Mouse (Mus musculus): ENCODE measurements at regions not wholly inside any gene's neighbourhood (a gene's known extent, or its start where the extent isn't known, plus 50 kb on each side); places are given as distances from the start of the nearest gene placed in this dataset.

- Histone ChIP-seq H3K9ac (ENCODE audit: low read length) (no peak overlapping the region), H3K27ac (ENCODE audit: low read depth, low read length) (no peak overlapping the region), H3K27me3 (ENCODE audit: control insufficient read depth, insufficient read depth, low read length) (no peaks in the 10 kb centered on the region), H3K36me3 (ENCODE audit: control insufficient read depth, insufficient read depth, low read length) (no peaks in the 10 kb centered on the region), H3K4me2 (ENCODE audit: low read depth, low read length, severe bottlenecking) (no peak overlapping the region), H3K4me1 (replicated peaks; ENCODE audit: control insufficient read depth, insufficient read depth, low read length) (no peaks in the 10 kb centered on the region), H3K9me3 (ENCODE audit: control insufficient read depth, low read length) (no peaks in the 10 kb centered on the region), H3K4me3 (ENCODE audit: low read depth, low read length) (no peak overlapping the region)
- no peak for ATAC-seq (replicated peaks; ENCODE audit: low FRiP score)
- 81% methylated on average over 4 of the region's 4 CpGs for WGBS
- no peak for DNase-seq (ENCODE audit: low spot score)
Measured at GRCm38 (mm10) chr2:137594509-137594908, 478.1 kb upstream of the Jag1 start.

DNA sequence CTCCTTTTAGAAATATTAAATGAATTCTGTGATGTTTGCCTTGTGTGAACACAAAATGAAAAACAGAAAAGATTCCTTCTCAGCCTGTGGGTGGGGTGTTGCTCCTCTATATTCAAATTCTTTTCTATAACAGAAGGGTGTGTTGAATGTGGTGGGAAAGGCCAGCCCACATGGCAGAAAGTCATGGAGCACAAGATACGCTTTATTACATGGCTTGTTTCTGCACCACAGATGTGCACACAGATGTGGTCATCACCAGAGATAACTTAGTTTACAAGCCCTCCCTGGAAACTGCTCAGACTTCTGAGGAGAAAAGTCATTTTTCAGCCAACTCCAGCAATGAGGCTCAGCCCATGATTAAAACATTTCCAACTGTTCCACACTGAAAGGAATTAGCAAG lies 475.1 kb upstream of the Jag1 start:
- Histone ChIP-seq H3K27ac (ENCODE audit: low read depth, low read length) (no peak overlapping the region), H3K27me3 (ENCODE audit: control insufficient read depth, insufficient read depth, low read length) (no peaks in the 10 kb centered on the region), H3K36me3 (ENCODE audit: control insufficient read depth, insufficient read depth, low read length) (no peaks in the 10 kb centered on the region), H3K4me2 (ENCODE audit: low read depth, low read length, severe bottlenecking) (no peak overlapping the region), H3K4me3 (ENCODE audit: low read depth, low read length) (no peak overlapping the region), H3K9ac (ENCODE audit: low read length) (no peak overlapping the region), H3K4me1 (replicated peaks; ENCODE audit: control insufficient read depth, insufficient read depth, low read length) (no peaks in the 10 kb centered on the region), H3K9me3 (ENCODE audit: control insufficient read depth, low read length) (no peaks in the 10 kb centered on the region)
- DNase-seq (ENCODE audit: low spot score) (no peak), ATAC-seq (replicated peaks; ENCODE audit: low FRiP score) (no peak)
- WGBS, result 81% methylated on average over 1 of the region's 1 CpGs

DNA sequence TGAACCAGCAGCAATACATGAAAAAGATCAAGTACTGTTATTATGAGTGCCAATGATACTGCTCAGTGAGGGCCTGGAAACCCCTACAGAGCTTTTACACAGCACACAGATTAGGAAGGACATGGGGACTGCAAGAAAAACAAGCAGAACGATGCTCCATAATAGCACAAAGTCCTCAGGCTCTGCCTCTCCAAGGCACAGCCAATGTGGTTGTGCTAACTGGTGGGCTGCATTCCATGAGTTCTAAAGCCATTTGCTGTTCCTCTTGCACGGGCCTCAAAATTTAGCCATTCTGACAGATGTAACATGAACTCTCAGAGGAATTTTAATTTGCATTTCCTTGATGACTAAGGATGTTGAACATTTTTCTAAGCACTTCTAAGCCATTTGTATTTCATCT lies 465.0 kb upstream of the Jag1 start:
- DNase-seq (ENCODE audit: low spot score) (no peak), ATAC-seq (replicated peaks; ENCODE audit: low FRiP score) (no peak)
- Histone ChIP-seq H3K36me3 (ENCODE audit: control insufficient read depth, insufficient read depth, low read length) (no peaks in the 10 kb centered on the region), H3K4me2 (ENCODE audit: low read depth, low read length, severe bottlenecking) (no peak overlapping the region), H3K27me3 (ENCODE audit: control insufficient read depth, insufficient read depth, low read length) (no peaks in the 10 kb centered on the region), H3K4me1 (replicated peaks; ENCODE audit: control insufficient read depth, insufficient read depth, low read length) (no peaks in the 10 kb centered on the region), H3K4me3 (ENCODE audit: low read depth, low read length) (no peak overlapping the region), H3K9ac (ENCODE audit: low read length) (no peak overlapping the region), H3K9me3 (ENCODE audit: control insufficient read depth, low read length) (no peaks in the 10 kb centered on the region), H3K27ac (ENCODE audit: low read depth, low read length) (no peak overlapping the region)
- WGBS, result 54% methylated on average over 2 of the region's 2 CpGs

DNA sequence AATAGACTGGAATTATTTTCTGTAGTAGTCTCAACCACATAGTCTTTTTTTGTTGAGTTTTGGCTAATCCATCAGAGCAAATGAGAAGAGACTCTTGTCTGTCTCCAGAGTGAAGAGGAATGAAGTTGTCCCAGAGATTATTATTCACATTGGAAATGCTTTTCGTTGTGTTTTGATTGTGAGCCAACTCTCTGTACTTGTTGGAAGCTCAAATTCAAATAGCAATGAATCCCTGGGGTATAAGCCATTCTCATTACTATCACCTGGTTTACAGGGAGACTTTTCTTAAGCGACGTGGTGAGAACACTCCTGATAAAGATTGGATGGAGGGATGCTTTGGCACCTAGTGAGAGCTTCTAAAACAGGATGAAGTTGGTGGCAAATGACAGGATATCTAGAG lies 459.3 kb upstream of the Jag1 start:
- no peaks in the 10 kb centered on the region for H3K27me3 ChIP-seq (ENCODE audit: control insufficient read depth, insufficient read depth, low read length)
- DNase-seq (ENCODE audit: low spot score) (no peak), ATAC-seq (replicated peaks; ENCODE audit: low FRiP score) (no peak)
- H3K4me1 ChIP-seq (replicated peaks; ENCODE audit: control insufficient read depth, insufficient read depth, low read length), result no peaks in the 10 kb centered on the region
- no peak overlapping the region for H3K4me3 ChIP-seq (ENCODE audit: low read depth, low read length)
- no peak overlapping the region for H3K9ac ChIP-seq (ENCODE audit: low read length)
- H3K36me3 ChIP-seq (ENCODE audit: control insufficient read depth, insufficient read depth, low read length), result no peaks in the 10 kb centered on the region
- no peak overlapping the region for H3K4me2 ChIP-seq (ENCODE audit: low read depth, low read length, severe bottlenecking)
- no peaks in the 10 kb centered on the region for H3K9me3 ChIP-seq (ENCODE audit: control insufficient read depth, low read length)
- 79% methylated on average over 3 of the region's 3 CpGs for WGBS
- no peak overlapping the region for H3K27ac ChIP-seq (ENCODE audit: low read depth, low read length)

DNA sequence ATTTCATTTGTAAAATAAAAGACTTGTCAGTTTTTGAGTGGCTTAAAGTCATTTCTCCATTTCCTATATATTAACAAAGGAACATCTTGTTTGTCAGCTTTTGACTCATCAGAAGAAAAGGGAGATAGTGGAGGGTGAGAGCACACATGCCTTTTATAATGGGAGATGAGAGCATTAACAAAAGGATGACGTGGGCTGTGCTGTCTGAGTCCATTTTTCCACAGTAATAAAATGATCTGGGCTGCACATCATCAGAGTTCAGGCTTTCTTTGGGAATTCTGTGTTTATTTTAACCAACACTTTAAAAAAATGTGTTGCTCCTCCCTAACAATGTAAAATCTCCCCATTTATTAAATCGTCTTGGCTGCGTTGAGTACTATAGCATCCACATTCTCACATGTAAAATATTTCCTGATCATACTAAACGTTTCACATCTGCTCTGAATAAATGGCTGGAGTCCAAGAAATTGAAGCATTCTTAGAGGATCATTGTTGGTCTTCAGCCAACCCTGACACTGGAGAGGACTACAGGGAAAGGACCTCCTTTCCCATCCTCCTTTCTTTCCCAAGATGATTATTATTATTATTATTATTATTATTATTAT lies 458.5 kb upstream of the Jag1 start:
- no peak for DNase-seq (ENCODE audit: low spot score)
- no peak overlapping the region for H3K27ac ChIP-seq (ENCODE audit: low read depth, low read length)
- no peaks in the 10 kb centered on the region for H3K27me3 ChIP-seq (ENCODE audit: control insufficient read depth, insufficient read depth, low read length)
- no peak overlapping the region for H3K9ac ChIP-seq (ENCODE audit: low read length)
- no peaks in the 10 kb centered on the region for H3K36me3 ChIP-seq (ENCODE audit: control insufficient read depth, insufficient read depth, low read length)
- 83% methylated on average over 4 of the region's 4 CpGs for WGBS
- H3K4me2 ChIP-seq (ENCODE audit: low read depth, low read length, severe bottlenecking), result no peak overlapping the region
- H3K4me1 ChIP-seq (replicated peaks; ENCODE audit: control insufficient read depth, insufficient read depth, low read length), result no peaks in the 10 kb centered on the region
- H3K9me3 ChIP-seq (ENCODE audit: control insufficient read depth, low read length), result no peaks in the 10 kb centered on the region
- no peak for ATAC-seq (replicated peaks; ENCODE audit: low FRiP score)
- no peak overlapping the region for H3K4me3 ChIP-seq (ENCODE audit: low read depth, low read length)

DNA sequence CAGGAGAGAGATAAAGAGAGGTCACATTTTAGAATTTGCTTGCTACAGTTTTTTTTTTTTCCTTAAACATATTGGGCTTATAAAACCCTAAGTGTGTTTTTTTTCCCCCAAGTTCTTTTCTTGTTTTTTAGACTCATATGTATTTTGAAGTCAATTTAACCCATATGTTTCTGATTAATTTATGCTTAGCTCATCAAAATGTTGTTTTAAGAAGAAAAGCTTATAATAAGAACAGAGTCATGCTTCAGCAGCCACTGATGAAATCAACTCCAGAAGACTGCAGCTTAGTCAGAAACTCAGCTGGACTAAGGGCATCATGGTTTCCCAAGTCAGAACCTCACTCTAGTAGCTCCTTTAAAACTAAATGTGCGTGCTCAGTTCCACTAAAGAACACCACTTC lies 454.7 kb upstream of the Jag1 start:
- H3K9ac ChIP-seq (ENCODE audit: low read length), result no peak overlapping the region
- H3K4me1 ChIP-seq (replicated peaks; ENCODE audit: control insufficient read depth, insufficient read depth, low read length), result no peaks in the 10 kb centered on the region
- no peaks in the 10 kb centered on the region for H3K9me3 ChIP-seq (ENCODE audit: control insufficient read depth, low read length)
- H3K27ac ChIP-seq (ENCODE audit: low read depth, low read length), result no peak overlapping the region
- no peaks in the 10 kb centered on the region for H3K27me3 ChIP-seq (ENCODE audit: control insufficient read depth, insufficient read depth, low read length)
- WGBS, result 89% methylated on average over 1 of the region's 1 CpGs
- H3K4me3 ChIP-seq (ENCODE audit: low read depth, low read length), result no peak overlapping the region
- no peaks in the 10 kb centered on the region for H3K36me3 ChIP-seq (ENCODE audit: control insufficient read depth, insufficient read depth, low read length)
- ATAC-seq (replicated peaks; ENCODE audit: low FRiP score) (no peak), DNase-seq (ENCODE audit: low spot score) (no peak)
- no peak overlapping the region for H3K4me2 ChIP-seq (ENCODE audit: low read depth, low read length, severe bottlenecking)

GRCm38 (mm10) chr2:137566619-137567018 lies 450.2 kb upstream of the Jag1 start:
- ATAC-seq (replicated peaks; ENCODE audit: low FRiP score) (no peak), DNase-seq (ENCODE audit: low spot score) (no peak)
- no peak overlapping the region for H3K9ac ChIP-seq (ENCODE audit: low read length)
- WGBS, result 94% methylated on average over 3 of the region's 3 CpGs
- no peak overlapping the region for H3K27ac ChIP-seq (ENCODE audit: low read depth, low read length)
- no peak overlapping the region for H3K4me2 ChIP-seq (ENCODE audit: low read depth, low read length, severe bottlenecking)
- H3K27me3 ChIP-seq (ENCODE audit: control insufficient read depth, insufficient read depth, low read length), result no peaks in the 10 kb centered on the region
- H3K4me1 ChIP-seq (replicated peaks; ENCODE audit: control insufficient read depth, insufficient read depth, low read length), result no peaks in the 10 kb centered on the region
- no peaks in the 10 kb centered on the region for H3K9me3 ChIP-seq (ENCODE audit: control insufficient read depth, low read length)
- no peaks in the 10 kb centered on the region for H3K36me3 ChIP-seq (ENCODE audit: control insufficient read depth, insufficient read depth, low read length)
- no peak overlapping the region for H3K4me3 ChIP-seq (ENCODE audit: low read depth, low read length)

- Histone ChIP-seq H3K4me3 (ENCODE audit: low read depth, low read length) (no peak overlapping the region), H3K36me3 (ENCODE audit: control insufficient read depth, insufficient read depth, low read length) (no peaks in the 10 kb centered on the region), H3K27ac (ENCODE audit: low read depth, low read length) (no peak overlapping the region), H3K4me1 (replicated peaks; ENCODE audit: control insufficient read depth, insufficient read depth, low read length) (peaks cover 2% of the 10 kb centered on the region; the same call in 1 of the 2 replicates), H3K9ac (ENCODE audit: low read length) (no peak overlapping the region), H3K9me3 (ENCODE audit: control insufficient read depth, low read length) (no peaks in the 10 kb centered on the region), H3K27me3 (ENCODE audit: control insufficient read depth, insufficient read depth, low read length) (no peaks in the 10 kb centered on the region), H3K4me2 (ENCODE audit: low read depth, low read length, severe bottlenecking) (no peak overlapping the region)
- DNase-seq (ENCODE audit: low spot score) (no peak), ATAC-seq (replicated peaks; ENCODE audit: low FRiP score) (no peak)
- 81% methylated on average over 5 of the region's 5 CpGs for WGBS
Measured at GRCm38 (mm10) chr2:137564064-137564624, 447.7 kb upstream of the Jag1 start.

DNA sequence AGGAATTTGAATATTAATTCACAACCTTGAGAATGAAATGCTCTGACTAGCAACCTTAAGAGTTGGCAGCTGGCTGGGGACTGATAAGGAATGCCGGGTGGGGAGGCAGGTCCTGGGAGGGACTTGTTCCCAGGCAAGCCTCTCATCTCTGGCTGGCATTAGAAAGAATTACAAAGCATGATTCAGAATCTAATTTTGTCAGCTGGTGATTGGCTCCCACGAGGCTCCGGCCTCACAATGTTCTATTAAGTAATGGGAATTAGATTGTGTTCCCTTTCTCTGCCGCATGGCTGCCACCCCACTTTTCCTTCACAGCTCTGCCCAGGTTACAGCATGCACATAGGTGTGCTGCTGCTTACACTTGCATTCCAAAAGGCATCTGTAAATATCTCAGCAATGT lies 443.9 kb upstream of the Jag1 start:
- H3K27ac ChIP-seq (ENCODE audit: low read depth, low read length), result no peak overlapping the region
- no peak overlapping the region for H3K9ac ChIP-seq (ENCODE audit: low read length)
- WGBS, result 46% methylated on average over 4 of the region's 4 CpGs
- ATAC-seq (replicated peaks; ENCODE audit: low FRiP score) (peak; percentile 61; the same call in 1 of the 2 replicates), DNase-seq (ENCODE audit: low spot score) (no peak)
- no peak overlapping the region for H3K4me3 ChIP-seq (ENCODE audit: low read depth, low read length)
- H3K4me2 ChIP-seq (ENCODE audit: low read depth, low read length, severe bottlenecking), result no peak overlapping the region
- no peaks in the 10 kb centered on the region for H3K27me3 ChIP-seq (ENCODE audit: control insufficient read depth, insufficient read depth, low read length)
- no peaks in the 10 kb centered on the region for H3K36me3 ChIP-seq (ENCODE audit: control insufficient read depth, insufficient read depth, low read length)
- H3K4me1 ChIP-seq (replicated peaks; ENCODE audit: control insufficient read depth, insufficient read depth, low read length), result peaks cover 2% of the 10 kb centered on the region; the same call in 1 of the 2 replicates
- H3K9me3 ChIP-seq (ENCODE audit: control insufficient read depth, low read length), result no peaks in the 10 kb centered on the region
